Mouse (Mus musculus) neural tube, embryonic 13.5 days (tissue): Measurements from ENCODE around the gene Cntn3. TPM values are rescaled to one million over a fixed set of nuclear protein-coding genes. Genes with fewer than 3 reads are reported as not detected.

Experiments used
- ATAC-seq: fragments of 200-750 bp; cut with Nextera tagmentation; 2 replicates; pipeline ENCODE4 v1.8.0; 2017; ENCODE audit warnings: low read depth, mild to moderate bottlenecking, moderate TSS enrichment, moderate library complexity
- H3K27ac ChIP-seq: fragments of 300-500 bp; sonication (generic); replicated peaks from 2 replicates; pipeline ENCODE4 v1.5.1; 2015; ENCODE audit warnings: moderate library complexity, mild to moderate bottlenecking, inconsistent platforms
- H3K27me3 ChIP-seq: fragments of 300-500 bp; sonication (generic); 2 replicates; pipeline ENCODE4 v1.6.1; 2015; ENCODE audit warnings: mild to moderate bottlenecking, inconsistent platforms
- H3K36me3 ChIP-seq: fragments of 300-500 bp; sonication (generic); 2 replicates; pipeline ENCODE4 v1.6.1; 2015; ENCODE audit warnings: mild to moderate bottlenecking, inconsistent platforms
- H3K4me1 ChIP-seq: fragments of 300-500 bp; sonication (generic); replicated peaks from 2 replicates; pipeline ENCODE4 v1.6.1; 2015; ENCODE audit warnings: inconsistent platforms
- H3K4me2 ChIP-seq: fragments of 300-500 bp; sonication (generic); 2 replicates; pipeline ENCODE4 v1.6.1; 2015; ENCODE audit warnings: inconsistent platforms, mild to moderate bottlenecking, moderate library complexity
- H3K4me3 ChIP-seq: fragments of 300-500 bp; sonication (generic); 2 replicates; pipeline ENCODE4 v1.5.1; 2015; ENCODE audit warnings: mild to moderate bottlenecking, inconsistent platforms
- H3K9ac ChIP-seq: fragments of 300-500 bp; sonication (generic); 2 replicates; pipeline ENCODE4 v1.6.1; 2015; ENCODE audit warnings: moderate library complexity, mild to moderate bottlenecking, inconsistent platforms
- H3K9me3 ChIP-seq: fragments of 300-500 bp; sonication (generic); 2 replicates; pipeline ENCODE4 v1.6.1; 2016; ENCODE audit warnings: inconsistent platforms
- WGBS: fragments of 180-500 bp; shearing (Covaris S2); methylation state at CpG from one replicate; pipeline ENCODE4 v1.1.7; 2015; 5-methylcytosine and 5-hydroxymethylcytosine counted together
- polyA plus RNA-seq: library from polyadenylated mRNA; unstranded; fragments of >200 nt; fragmentation: Nextera tagmentation; extraction: Ambion mirVana; gene quantifications from 2 replicates; pipeline ENCODE4 v1.2.1, GENCODE M21; 2015

The Cntn3 gene
- polyA plus RNA-seq, 1 experiment from 2014 or later: 2.5 TPM

DNA sequence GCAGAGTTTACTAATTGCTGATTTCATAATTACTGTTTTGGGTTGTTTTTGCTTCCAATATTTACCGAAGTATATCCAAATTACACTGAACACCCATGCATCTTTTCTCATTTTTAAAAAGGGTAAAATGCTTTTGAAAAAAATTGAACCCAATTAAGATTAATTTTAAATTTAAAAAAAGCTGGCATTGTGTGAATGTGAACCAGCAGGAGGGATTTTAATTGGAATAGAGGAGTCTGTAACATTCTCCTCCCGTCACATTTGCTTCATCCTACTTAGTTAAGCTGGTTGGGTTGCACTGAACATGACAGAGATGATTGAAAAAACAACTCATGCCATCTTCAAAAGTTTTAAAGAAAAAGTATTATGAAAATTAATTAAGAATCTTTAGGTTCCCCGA, 411.7 kb downstream of the Cntn3 start:
- Histone ChIP-seq H3K27me3 (no peaks in the 10 kb centered on the region), H3K4me3 (no peak overlapping the region), H3K4me1 (no peaks in the 10 kb centered on the region), H3K4me2 (no peak overlapping the region), H3K36me3 (no peaks in the 10 kb centered on the region), H3K9me3 (no peaks in the 10 kb centered on the region), H3K27ac (no peak overlapping the region), H3K9ac (no peak overlapping the region)
- ATAC-seq: no peak
- WGBS: 87% methylated on average over 3 of the region's 3 CpGs

DNA sequence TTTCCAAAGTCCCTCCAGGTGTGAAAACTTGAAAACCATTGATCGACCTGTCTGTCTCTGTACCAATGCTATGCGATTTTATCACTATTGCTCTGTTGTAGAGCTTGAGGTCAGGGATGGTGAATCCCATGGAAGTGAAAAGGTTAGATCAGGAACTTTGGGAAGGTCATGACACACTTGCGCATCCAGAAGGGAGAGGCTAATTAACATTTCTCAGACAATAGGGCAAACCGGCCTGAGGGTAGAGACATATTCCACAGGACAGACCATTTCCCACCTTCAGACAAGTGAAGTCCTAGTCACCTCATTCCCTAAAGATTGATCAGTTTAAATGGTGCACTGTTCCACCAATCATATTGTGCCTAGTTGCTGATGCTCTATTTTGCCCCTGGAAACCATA, 451.2 kb downstream of the Cntn3 start:
- Histone ChIP-seq H3K9ac (no peak overlapping the region), H3K4me1 (no peaks in the 10 kb centered on the region), H3K27me3 (no peaks in the 10 kb centered on the region), H3K4me3 (no peak overlapping the region), H3K36me3 (no peaks in the 10 kb centered on the region), H3K9me3 (no peaks in the 10 kb centered on the region), H3K27ac (no peak overlapping the region), H3K4me2 (no peak overlapping the region)
- ATAC-seq: no peak
- 92% methylated on average over 4 of the region's 4 CpGs for whole genome bisulfite sequencing

DNA sequence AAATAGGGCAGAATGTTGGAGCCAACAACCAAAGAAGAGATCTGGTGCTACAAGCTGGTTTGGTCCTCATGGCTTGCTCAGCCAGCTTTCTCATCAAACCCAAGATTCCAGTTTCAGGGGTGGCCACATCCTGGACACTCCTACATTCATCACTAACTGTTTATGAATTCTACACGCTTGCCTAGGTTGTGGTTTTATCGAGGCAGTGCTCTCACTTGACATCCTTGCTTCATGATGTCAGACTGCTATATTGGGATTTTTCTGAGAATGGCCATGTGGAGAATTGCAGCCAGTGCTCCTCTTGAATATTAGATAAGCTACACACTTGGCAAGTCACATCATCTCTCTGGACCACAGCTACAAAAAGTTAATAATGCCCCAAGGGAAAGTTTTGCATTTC, 452.9 kb downstream of the Cntn3 start:
- no peaks in the 10 kb centered on the region for H3K36me3 ChIP-seq
- H3K4me3 ChIP-seq: no peak overlapping the region
- no peaks in the 10 kb centered on the region for H3K9me3 ChIP-seq
- no peak for ATAC-seq
- 82% methylated on average over 2 of the region's 2 CpGs for WGBS
- H3K9ac ChIP-seq: no peak overlapping the region
- H3K4me1 ChIP-seq: no peaks in the 10 kb centered on the region
- H3K4me2 ChIP-seq: no peak overlapping the region
- no peak overlapping the region for H3K27ac ChIP-seq
- no peaks in the 10 kb centered on the region for H3K27me3 ChIP-seq

GRCm38 (mm10) chr6:102113629-102114028, 459.3 kb downstream of the Cntn3 start:
- Histone ChIP-seq H3K36me3 (no peaks in the 10 kb centered on the region), H3K9me3 (no peaks in the 10 kb centered on the region), H3K4me1 (no peaks in the 10 kb centered on the region), H3K27ac (no peak overlapping the region), H3K27me3 (no peaks in the 10 kb centered on the region), H3K9ac (no peak overlapping the region), H3K4me2 (no peak overlapping the region), H3K4me3 (no peak overlapping the region)
- WGBS: 40% methylated on average over 2 of the region's 2 CpGs
- no peak for ATAC-seq
